Mouse (Mus musculus) thymus, adult 2 months (tissue): ENCODE results near the gene Numa1. TPM values are rescaled to one million over a fixed set of nuclear protein-coding genes. Genes with fewer than 3 reads are reported as not detected.
"Not testable (repeated sequence)": the region's sequence is repeated elsewhere in the genome, so short reads cannot be mapped to it uniquely, and the experiment has no call there.

Experiments
- DNase-seq: peaks from one replicate; pipeline ENCODE4 v3.0.0; 2021
- H3K27ac ChIP-seq: fragments of 200-500 bp; 2 replicates; pipeline ENCODE4 v1.5.1; 2012; ENCODE audit warnings: low read length, control low read depth; ENCODE audit not compliant: control insufficient read depth, insufficient read depth
- H3K27me3 ChIP-seq: fragments of 200-500 bp; 2 replicates; pipeline ENCODE4 v1.6.1; 2012; ENCODE audit warnings: mild to moderate bottlenecking, low read length, moderate library complexity, mixed read lengths; ENCODE audit not compliant: control insufficient read depth, insufficient read depth
- H3K36me3 ChIP-seq: fragments of 200-500 bp; 2 replicates; pipeline ENCODE4 v1.6.1; 2012; ENCODE audit warnings: mild to moderate bottlenecking, low read length, moderate library complexity; ENCODE audit not compliant: control insufficient read depth, insufficient read depth
- H3K4me1 ChIP-seq: fragments of 200-500 bp; replicated peaks from 2 replicates; pipeline ENCODE4 v1.6.1; 2012; ENCODE audit warnings: low read length; ENCODE audit not compliant: control insufficient read depth, insufficient read depth
- H3K4me3 ChIP-seq: fragments of 200-500 bp; 2 replicates; pipeline ENCODE4 v1.5.1; 2012; ENCODE audit warnings: mild to moderate bottlenecking, low read length, control low read depth, moderate library complexity; ENCODE audit not compliant: control insufficient read depth, insufficient read depth
- CTCF ChIP-seq: fragments of 200-500 bp; IDR thresholded peaks from 2 replicates; pipeline ENCODE4 v1.5.1; 2012; ENCODE audit warnings: mild to moderate bottlenecking, control low read depth, low read length, moderate library complexity, borderline replicate concordance; ENCODE audit not compliant: control insufficient read depth, poor library complexity, insufficient read depth; ENCODE audit errors: extremely low read depth
- POLR2A ChIP-seq: fragments of 200-500 bp; IDR thresholded peaks from 2 replicates; pipeline ENCODE4 v1.6.1; 2012; ENCODE audit warnings: mild to moderate bottlenecking, low read length, control low read depth, moderate library complexity; ENCODE audit not compliant: control insufficient read depth, poor library complexity, insufficient read depth; ENCODE audit errors: extremely low read depth
- WGBS: fragments of 180-500 bp; shearing (Covaris S2); methylation state at CpG from one replicate; pipeline ENCODE4 v1.1.7; 2018; 5-methylcytosine and 5-hydroxymethylcytosine counted together
- polyA plus RNA-seq: library from polyadenylated mRNA; depleted of rRNA; stranded (reverse); fragments of >200 nt; gene quantifications from 2 replicates; pipeline ENCODE4 v1.2.3, GENCODE M21; 2012

Gene Numa1
- polyA plus RNA-seq, 1 experiment, result 166 TPM

GRCm38 (mm10) chr7:102019362-102019761 is 85.5 kb downstream of the Numa1 start:
- WGBS, result 72% methylated on average over 3 of the region's 3 CpGs
- no peak for TF ChIP-seq CTCF
- TF ChIP-seq POLR2A, result no peak
- Histone ChIP-seq H3K27me3 (no peaks in the 10 kb centered on the region), H3K36me3 (peaks cover 37% of the 10 kb centered on the region), H3K4me1 (no peaks in the 10 kb centered on the region), H3K27ac (no peak overlapping the region; the same call in 1 of the 2 replicates), H3K4me3 (no peak overlapping the region)
- DNase-seq, result no peak

GRCm38 (mm10) chr7:102020934-102021333 is 87.0 kb downstream of the Numa1 start:
- H3K27me3 ChIP-seq, H3K27ac ChIP-seq, H3K4me1 ChIP-seq, H3K4me3 ChIP-seq, DNase-seq: not testable (repeated sequence)
- H3K36me3 ChIP-seq, result peaks cover 27% of the 10 kb centered on the region
- WGBS, result 100% methylated on average over 2 of the region's 2 CpGs

- no peak for DNase-seq
- no peak overlapping the region for H3K27ac ChIP-seq
- no peaks in the 10 kb centered on the region for H3K27me3 ChIP-seq
- H3K4me3 ChIP-seq, result no peak overlapping the region
- H3K4me1 ChIP-seq, result no peaks in the 10 kb centered on the region
- peaks cover 27% of the 10 kb centered on the region for H3K36me3 ChIP-seq
- TF ChIP-seq CTCF, result no peak
- TF ChIP-seq POLR2A, result no peak
- WGBS, result 97% methylated on average over 9 of the region's 9 CpGs
These were observed 89.9 kb downstream of the Numa1 start for GRCm38 (mm10) chr7:102023821-102024220.

- Histone ChIP-seq H3K27ac (no peak overlapping the region), H3K4me1 (no peaks in the 10 kb centered on the region), H3K36me3 (peaks cover 37% of the 10 kb centered on the region), H3K27me3 (no peaks in the 10 kb centered on the region), H3K4me3 (no peak overlapping the region)
- WGBS, result 94% methylated on average over 2 of the region's 2 CpGs
- DNase-seq, result no peak
- TF ChIP-seq CTCF, result no peak
- TF ChIP-seq POLR2A, result no peak
These were observed 91.5 kb downstream of the Numa1 start for GRCm38 (mm10) chr7:102025187-102026119.

GRCm38 (mm10) chr7:102034904-102035303 is 101.0 kb downstream of the Numa1 start:
- WGBS, result 96% methylated on average over 1 of the region's 1 CpGs
- no peak overlapping the region for H3K4me3 ChIP-seq
- no peaks in the 10 kb centered on the region for H3K27me3 ChIP-seq
- no peak for TF ChIP-seq POLR2A
- H3K27ac ChIP-seq, result no peak overlapping the region
- H3K36me3 ChIP-seq, result peaks cover 60% of the 10 kb centered on the region
- H3K4me1 ChIP-seq, result no peaks in the 10 kb centered on the region
- DNase-seq, result no peak

- no peak for TF ChIP-seq POLR2A
- TF ChIP-seq CTCF, result no peak
- WGBS, result 95% methylated on average over 2 of the region's 2 CpGs
- peaks cover 58% of the 10 kb centered on the region for H3K36me3 ChIP-seq
- no peak for DNase-seq
- H3K4me3 ChIP-seq, result no peak overlapping the region
- no peaks in the 10 kb centered on the region for H3K4me1 ChIP-seq
- H3K27ac ChIP-seq, result no peak overlapping the region
- H3K27me3 ChIP-seq, result no peaks in the 10 kb centered on the region
These were observed 101.6 kb downstream of the Numa1 start for GRCm38 (mm10) chr7:102035534-102035933.

GRCm38 (mm10) chr7:102037318-102037717 is 103.4 kb downstream of the Numa1 start:
- WGBS, result 95% methylated on average over 3 of the region's 3 CpGs
- H3K27ac ChIP-seq, result no peak overlapping the region
- no peaks in the 10 kb centered on the region for H3K4me1 ChIP-seq
- H3K4me3 ChIP-seq, result no peak overlapping the region
- no peak for DNase-seq
- H3K36me3 ChIP-seq, result peaks cover 49% of the 10 kb centered on the region
- H3K27me3 ChIP-seq, result no peaks in the 10 kb centered on the region
- TF ChIP-seq CTCF (no peak), POLR2A (no peak)
